Mouse (Mus musculus): ENCODE measurements at regions not wholly inside any gene's neighbourhood (a gene's known extent, or its start where the extent isn't known, plus 50 kb on each side); places are given as distances from the start of the nearest gene placed in this dataset.

DNA sequence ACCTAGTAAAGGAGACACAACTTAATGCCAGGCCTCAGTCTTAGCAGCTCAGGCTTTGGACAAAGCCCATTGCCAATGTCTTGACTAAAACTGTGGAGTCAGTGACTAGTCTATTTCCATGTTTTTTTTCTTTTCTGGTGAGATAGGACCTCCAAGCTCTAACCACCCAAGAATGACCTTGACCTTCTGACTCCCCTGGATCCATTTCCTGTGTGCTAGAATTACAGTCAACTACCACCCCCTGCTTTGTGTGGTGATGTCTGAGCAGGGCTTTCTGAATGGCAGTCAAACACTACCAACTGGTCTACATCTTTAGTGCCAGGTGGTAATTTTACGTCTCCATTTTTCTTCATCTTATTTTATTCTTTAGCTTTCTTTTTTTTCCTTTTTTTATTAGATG is 51.3 kb upstream of the Rnf138rt1 start:
- no peak for DNase-seq (ENCODE audit: low spot score in 2 of 2)

DNA sequence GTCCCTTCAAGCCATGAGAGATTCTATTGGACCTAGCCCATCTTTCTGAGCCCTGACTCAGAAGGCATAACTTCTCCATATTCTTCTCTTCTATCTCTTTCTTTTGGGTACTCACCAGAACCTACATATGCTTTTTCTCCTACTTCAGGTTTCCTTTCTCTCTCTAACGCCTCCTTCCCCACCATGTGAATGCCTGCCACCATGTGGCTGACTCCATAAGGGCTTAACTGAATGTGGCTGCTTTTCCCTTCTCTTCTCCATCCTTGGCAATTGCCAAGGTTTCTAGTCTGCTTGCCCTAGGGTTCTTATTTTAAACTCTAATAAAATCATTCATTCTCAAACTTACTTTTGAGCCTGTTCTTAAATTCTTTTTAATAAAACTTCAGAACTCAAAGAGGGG is 53.7 kb upstream of the Rnf138rt1 start:
- peak in 1 of 2 experiments; percentile 26 for DNase-seq (ENCODE audit: low spot score in 2 of 2)

DNA sequence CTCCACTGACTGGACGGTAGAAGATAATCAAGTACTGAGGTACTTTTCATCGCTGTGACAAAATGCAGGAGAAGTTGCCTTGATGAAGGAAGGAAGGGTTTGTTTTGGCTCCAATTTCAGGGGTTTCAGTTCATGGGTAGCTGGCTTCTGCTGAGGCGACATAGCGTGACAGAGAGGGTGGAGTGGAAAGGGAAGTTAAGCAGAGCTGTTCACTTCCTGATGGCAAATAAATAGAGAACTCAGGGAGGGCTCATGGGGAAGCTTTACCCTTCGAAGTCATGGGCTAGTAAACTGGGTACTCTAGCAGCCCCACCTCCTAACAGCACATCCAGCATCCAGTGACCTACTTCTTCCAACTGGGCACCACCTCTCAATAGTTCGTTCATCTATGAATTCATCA is 61.2 kb upstream of the Rnf138rt1 start:
- DNase-seq (ENCODE audit: low spot score in 2 of 2) = no peak

DNA sequence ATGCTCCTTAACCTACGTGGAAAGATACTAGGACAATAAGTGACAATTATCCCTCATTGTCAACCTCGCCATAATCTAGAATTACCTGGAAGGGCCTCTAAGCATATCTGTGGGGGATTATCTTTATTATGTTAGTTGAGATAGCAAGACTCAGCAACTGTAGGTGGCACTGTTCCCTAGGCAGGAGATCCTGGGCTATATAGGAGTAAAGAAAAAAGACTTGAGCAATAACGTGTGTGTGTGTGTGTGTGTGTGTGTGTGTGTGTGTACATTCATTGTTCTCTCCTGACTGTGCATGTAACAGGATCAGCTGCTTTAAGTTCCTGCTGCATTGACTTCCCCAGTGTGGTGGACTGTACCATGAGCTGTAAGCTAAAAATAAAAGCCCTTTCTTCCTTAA is 66.3 kb upstream of the Rnf138rt1 start:
- peak in 1 of 2 experiments; percentile 22 for DNase-seq (ENCODE audit: low spot score in 2 of 2)

DNA sequence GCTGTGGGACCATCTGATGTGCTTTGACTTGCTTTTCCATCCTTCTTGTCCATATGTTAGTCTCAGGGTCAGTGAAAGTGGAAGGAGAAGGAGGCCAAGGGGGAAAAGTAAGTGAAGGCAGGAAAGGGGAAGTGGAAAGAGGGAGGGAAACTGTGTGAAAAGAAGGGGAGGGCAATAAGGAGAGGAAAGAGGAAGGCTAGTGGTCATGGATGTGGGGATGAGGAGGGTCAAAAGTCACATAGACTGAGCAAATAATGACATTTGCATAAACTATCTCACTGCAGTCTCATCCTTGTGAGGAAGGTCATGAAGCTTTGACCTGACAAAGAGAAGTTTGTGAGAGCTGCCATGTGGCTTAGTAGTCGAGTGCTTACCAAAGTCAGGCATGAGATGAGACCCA is 63.4 kb upstream of the Ap1s2 start:
- no peak for DNase-seq (ENCODE audit: low spot score in 2 of 2)

DNA sequence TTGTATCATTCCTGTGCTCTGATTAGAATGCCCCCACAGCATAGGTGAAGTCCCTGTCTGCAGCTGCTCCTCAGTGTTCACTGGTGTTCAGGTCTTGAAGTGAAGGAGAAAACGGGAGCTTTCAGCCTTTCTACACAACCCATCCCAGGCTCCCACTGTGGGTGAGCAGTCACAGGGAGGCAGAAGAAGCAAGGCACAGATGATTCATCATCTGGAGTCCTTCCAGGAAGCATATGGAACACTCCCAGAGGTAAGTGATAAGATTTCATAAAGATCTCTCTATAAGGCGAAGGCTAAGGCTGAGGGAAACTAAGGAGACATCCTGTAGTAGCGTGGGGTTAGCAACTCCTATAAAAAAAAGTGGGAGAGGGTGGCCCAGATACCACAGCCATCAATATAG is 61.9 kb upstream of the Ap1s2 start:
- no peak for DNase-seq (ENCODE audit: low spot score in 2 of 2)

DNA sequence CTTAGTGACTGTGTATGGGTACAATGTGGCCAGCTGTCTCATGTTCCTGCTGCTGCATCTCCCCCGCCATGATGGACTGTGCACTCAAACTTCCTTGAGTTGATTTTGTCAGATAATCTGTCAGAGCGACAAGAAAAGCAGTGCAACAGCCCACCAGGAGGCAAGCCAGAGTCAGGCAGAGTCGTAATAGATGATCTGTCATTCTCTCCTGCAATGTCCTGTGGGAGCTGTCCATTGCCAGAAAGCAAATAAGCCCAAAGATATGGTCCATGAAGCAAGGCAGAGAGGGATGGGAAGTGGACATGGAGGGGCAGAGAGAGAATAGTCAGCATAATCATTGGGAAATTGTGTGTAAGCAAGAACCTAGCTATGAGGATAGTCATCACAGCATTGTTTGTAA is 61.2 kb upstream of the Ap1s2 start:
- no peak for DNase-seq (ENCODE audit: low spot score in 2 of 2)

DNA sequence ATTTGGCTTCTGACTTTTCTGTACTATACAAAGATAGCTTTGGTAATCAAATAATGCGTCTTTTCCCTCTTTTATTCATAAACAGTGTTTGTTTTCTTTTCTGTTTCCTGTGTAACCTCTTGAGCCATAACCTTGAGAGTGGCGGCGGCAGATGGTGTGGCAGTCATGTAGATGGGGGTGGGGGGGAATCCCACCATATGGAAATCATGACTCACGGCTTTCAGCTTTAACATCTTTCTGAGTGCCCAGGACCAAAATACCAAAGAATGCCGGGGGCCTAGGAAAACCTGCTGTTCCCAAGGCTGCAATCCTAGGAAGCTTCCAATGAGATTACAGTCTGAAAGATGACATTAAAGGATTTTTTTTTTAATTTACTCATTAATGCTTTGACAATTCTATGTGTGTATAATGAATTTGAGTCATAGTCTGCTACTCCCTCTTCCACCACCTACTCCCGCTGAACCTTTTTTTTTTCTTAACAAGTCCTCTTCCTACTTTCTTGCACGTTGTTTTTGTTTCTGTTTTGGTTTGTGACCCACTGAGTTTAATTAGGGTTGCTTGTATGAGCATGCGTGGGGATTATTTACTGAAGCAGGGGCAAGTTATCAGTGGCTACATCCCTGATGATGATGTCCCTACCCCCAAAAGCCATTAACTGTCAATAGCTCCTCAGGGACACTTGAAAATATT is 60.2 kb upstream of the Ap1s2 start:
- peak; percentile 17 to 30 for DNase-seq (ENCODE audit: low spot score in 2 of 2)

DNA sequence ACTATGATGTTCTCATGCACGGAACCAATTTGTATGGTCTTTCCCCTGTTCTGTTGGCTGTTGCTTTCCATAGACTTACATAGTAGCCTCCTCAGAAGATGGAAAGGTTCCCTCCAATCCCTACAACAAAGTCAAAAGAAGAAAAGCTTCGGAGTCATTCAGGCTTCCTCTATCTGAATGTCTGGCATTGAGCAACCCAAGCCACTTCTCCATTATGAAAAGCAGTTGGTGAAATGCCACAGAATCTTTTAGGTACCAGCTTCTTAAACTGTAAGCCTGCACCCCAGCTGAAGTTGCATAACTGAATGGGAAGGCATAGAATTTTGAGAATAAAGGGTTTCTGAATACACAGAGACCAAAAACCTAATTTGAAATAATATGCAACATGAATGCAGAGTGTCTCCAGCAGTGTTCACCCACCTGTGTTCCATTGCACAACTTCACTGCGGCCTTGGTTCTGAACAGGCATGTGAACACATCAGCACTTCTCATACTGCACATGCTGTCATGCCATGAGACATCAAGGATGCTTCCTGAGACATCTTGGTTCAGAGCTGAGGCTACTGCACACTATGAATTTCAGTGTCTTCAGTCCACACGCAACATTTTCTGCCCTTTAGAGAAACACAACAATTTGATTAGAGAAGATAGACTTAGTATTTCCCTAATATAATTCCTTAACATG is 57.8 kb upstream of the Ap1s2 start:
- DNase-seq (ENCODE audit: low spot score in 2 of 2) = no peak

DNA sequence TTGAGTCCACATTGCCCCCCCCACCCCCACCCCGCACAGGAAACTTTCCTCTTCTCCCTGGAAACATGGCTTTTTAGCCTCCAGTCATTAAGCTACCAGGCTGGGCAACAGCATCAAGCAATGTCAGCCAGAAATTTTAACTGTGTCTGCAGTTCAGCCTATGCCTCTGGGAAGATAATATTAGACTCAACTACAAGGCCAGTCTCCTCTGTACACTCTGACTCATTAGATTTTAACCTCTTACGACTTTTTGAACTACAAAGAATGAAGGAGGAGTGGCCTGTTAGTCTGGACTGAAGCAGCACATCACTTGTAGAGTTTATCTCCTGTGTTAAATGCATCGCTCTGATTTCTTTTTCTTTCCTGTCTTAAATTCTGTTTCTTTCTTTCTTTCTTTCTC is 50.3 kb upstream of the Ap1s2 start:
- DNase-seq (ENCODE audit: low spot score in 2 of 2) = no peak

Data from right cerebral cortex, postnatal 10 days (tissue).